Mouse (Mus musculus) left cerebral cortex, postnatal 25 days (tissue): ENCODE data around the gene Dnase1l3. TPM values are rescaled to one million over a fixed set of nuclear protein-coding genes. Genes with fewer than 3 reads are reported as not detected.

Experiments used
- DNase-seq, 2 experiments: peaks; one replicate each; pipeline ENCODE4 v3.0.0; 2022; ENCODE audit warnings: low spot score in 2 of 2, mixed read lengths in 1 of 2
- intact Hi-C: fragments of 180-260 bp; cut with DNase I; formaldehyde crosslinking; loops from one replicate; pipeline ENCODE4 v1.15.1; 2025
- total RNA-seq, 2 experiments: library from RNA; stranded (reverse); gene quantifications; 2 replicates each; pipeline ENCODE4 v1.2.3; 2021

Dnase1l3 gene
- total RNA-seq, result not detected

DNA sequence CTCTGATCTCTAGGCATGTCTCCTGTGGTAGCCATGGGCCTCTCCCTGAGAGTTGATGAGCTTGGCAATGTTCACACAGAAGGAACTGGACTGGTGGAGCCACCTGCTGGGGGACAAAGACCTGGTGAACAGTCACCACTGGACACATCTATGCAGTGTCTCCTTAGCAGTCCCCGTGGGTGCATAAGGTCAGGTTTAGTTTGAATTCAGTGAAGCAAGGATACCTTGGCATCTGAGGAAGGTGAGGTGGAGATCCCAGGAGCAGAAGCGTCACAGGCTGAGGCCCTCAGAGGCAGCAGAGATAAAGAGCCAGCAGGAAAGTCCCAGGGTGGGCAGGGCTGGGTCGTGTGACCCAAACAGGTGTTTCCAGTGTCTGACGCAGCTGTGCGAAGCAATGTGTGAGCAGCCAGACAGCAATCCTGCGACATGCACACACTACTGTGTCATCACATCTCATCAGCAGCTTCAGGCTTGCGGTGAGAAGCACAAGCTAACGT, at the start of gene Dnase1l3:
Gene Dnase1l3, minus strand, starts transcription at position 303 of the 497 bp plus-strand sequence.
- intact Hi-C loops, result no loop called here
- peak in 1 of 2 experiments; percentile 38 for DNase-seq

DNA sequence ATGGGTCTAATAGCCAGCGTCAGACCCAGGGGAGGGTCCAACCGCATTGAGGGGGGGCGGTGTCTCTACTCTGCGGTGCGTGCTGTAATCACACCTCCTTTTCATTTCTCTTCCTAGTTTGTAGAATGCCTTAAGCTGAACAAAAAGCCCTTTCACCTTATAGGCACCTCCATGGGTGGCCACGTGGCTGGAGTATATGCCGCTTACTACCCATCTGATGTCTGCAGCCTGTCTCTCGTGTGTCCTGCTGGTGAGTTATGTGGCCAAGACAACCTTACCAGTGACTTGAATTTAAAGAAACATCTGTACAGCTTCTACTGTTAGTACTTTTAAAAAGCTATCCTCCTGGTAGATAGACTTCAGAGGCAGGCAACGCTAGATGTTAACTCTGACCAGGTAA, 48.2 kb upstream of the Dnase1l3 start:
- intact Hi-C loops, result no loop called here
- no peak for DNase-seq

DNA sequence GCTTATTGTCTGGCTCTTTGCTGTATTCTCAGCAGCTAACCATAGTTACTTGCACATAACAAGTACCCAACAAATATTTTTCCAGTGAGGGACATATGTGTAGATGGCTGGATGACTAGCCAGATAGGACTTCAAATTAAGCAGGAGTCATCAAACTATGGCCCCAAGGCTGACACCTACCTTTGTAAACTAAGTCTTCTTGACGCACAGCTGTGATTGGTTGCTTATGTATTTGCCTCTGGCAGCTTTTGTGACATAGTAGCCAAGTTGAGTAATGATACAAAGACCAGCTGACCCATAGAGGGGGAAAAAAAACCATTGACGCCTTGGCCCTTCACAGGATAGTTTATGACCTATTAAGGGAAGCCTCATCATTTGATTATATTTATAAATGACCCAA, 47.7 kb upstream of the Dnase1l3 start:
- DNase-seq, result no peak
- intact Hi-C loops, result no loop called here

DNA sequence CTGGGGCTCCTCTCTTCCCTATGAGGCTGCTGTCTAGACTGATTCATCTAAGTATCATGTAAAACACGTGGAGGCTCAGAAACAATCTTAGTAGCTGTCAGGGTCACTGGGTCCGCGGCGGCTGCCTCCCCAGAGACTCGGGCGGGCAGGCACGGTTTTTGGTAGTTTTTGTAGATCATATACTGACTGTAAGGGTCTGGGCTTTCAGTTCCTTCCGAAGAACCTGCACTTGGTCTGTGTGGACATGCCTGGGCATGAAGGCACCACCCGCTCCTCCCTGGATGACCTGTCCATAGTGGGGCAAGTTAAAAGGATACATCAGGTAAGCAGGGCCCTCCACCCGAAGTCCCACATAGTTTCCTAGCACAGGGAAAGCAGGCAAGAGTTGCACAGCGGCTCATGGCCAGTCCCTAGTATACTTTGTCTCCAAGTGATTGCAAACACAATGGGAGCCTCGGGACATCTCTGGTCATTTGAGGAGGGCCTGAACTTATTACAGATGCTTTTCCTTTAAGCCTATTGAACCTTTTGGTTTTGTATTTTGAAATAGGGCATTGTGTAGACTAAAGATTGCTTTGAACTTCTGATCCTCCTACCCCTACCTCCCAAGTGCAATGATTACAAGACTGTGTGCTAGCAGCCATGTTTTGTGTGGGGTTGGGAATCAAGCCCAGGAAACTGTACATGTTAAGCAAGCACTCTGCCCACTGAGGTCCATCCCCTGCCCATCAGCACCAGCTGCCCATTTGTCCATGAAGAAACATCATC, 46.7 kb upstream of the Dnase1l3 start:
- intact Hi-C loops, result no loop called here
- no peak for DNase-seq

DNA sequence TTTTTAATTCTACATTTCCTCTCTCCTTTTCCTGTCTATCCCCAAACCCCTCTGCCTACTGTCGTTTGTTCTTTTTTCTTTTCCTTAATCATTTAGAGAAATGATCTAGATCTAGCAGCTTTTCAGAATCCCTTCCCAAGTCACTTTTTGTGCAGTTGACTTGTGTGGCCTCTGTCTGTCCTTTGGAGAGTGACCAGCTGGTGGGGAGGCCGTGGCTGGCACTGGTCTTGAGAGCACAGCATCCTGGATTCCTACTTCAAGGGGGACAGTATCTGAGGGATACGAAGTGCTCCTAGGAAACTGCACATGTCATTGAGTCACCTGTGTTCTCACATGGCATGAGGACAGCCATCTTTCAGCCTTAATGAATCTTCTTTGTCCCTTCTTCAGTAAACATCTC, 45.8 kb upstream of the Dnase1l3 start:
- intact Hi-C loops, result no loop called here
- DNase-seq, result no peak

DNA sequence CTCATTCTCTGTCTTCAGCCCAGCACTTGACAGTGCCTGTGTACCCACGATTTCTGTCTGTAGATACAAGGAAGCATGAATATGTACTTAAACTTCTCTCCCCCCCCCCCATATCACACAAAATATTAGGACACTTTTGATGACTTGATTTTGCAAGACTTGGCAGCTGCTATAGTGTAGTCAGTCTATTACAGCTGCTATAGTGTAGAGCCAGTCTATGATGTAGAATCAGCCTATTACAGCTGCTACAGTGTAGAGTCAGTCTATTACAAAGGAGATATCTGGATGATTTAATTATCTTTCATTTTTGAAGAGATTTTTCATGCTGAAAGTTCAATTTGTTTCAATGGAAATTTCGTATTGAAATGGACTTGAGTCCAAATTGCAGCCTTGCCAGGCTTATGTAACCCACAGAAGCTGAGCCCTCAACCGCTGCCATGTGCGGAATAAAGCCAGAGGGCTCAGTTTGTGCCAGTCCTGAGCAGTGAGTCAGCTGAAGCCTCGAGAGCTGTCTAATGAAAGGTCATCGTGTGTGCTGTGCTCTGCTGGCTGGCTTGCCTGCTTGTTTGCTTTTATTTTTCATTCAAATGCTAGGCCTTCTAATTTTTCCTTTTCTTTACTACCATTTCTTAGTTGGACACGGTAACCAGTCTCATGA, 44.5 kb upstream of the Dnase1l3 start:
- peak; percentile 51 to 68 for DNase-seq
- intact Hi-C loops, result no loop called here

DNA sequence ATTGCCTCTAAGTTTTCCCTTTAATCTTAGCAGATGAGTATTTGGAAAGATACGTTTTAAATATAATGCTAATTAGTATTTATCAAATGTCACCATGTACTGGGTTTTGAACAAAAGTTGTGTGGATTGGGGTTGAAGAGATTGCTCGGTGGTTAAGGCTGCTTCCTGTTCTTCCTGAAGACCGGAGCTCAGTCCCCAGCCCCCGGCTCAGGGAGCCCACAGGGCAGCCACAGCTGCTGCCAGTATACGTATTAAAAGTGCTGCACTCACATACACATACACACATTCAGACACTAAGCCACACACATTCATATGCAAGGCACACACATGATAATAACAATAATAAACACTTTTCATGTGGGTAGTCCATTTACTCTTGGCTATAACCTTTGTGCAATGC, 43.8 kb upstream of the Dnase1l3 start:
- DNase-seq, result no peak
- intact Hi-C loops, result no loop called here

DNA sequence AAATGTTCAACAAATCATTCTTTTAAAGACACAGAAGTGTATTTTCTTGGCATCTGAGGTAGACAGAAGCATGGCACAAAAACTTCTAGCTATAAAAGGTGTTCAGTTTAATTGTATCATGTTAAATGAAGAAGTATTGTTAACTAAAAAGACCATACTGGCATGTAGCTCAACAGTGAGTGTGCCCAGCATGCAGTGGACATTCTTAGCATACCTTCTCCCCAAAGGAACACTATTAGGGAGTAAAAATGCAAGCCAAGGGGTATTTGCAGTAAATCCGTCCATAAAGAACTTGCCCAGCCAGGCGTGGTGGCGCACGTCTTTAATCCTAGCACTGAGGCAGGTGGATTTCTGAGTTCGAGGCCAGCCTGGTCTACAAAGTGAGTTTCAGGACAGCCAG, 42.0 kb upstream of the Dnase1l3 start:
- intact Hi-C loops, result no loop called here
- no peak for DNase-seq

DNA sequence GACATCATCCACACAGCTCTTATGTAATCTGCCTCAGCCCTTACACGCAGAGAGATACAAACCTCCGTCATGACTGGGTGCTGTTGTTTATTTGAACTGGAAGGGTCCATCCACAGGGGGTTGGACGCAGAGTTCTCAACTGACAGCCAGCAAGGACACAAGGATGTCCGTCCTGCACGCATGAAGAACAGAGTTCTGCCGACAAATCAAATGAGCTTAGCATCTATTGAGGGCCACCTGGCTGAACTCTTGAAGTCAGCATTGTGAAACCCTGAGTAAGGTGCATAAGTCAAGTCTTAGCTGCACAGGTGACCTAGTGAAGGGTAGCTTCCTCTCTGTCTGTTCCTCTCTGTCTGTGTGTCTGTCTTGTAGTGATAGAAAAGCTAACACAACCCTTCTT, 41.6 kb upstream of the Dnase1l3 start:
- intact Hi-C loops, result no loop called here
- DNase-seq, result no peak

DNA sequence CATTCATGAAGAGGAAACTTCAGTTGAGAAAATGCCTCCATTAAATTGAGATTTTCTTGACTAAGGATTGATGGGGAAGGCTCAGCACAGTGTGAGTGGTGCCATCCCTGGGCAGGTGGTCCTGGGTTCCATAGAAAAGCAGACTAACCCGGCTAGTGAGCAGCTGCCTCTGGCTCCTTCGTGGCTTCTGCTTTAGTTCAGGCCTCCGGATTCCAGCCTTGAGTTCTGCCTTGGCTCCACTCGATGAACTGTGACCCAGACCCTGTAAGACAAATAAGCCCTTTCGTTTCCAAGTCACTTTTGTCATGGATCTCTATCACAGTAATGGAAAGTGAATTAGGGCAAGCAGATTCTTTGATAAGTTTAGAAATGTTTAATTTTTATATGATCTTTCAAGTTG, 40.2 kb upstream of the Dnase1l3 start:
- intact Hi-C loops, result no loop called here
- DNase-seq, result no peak

DNA sequence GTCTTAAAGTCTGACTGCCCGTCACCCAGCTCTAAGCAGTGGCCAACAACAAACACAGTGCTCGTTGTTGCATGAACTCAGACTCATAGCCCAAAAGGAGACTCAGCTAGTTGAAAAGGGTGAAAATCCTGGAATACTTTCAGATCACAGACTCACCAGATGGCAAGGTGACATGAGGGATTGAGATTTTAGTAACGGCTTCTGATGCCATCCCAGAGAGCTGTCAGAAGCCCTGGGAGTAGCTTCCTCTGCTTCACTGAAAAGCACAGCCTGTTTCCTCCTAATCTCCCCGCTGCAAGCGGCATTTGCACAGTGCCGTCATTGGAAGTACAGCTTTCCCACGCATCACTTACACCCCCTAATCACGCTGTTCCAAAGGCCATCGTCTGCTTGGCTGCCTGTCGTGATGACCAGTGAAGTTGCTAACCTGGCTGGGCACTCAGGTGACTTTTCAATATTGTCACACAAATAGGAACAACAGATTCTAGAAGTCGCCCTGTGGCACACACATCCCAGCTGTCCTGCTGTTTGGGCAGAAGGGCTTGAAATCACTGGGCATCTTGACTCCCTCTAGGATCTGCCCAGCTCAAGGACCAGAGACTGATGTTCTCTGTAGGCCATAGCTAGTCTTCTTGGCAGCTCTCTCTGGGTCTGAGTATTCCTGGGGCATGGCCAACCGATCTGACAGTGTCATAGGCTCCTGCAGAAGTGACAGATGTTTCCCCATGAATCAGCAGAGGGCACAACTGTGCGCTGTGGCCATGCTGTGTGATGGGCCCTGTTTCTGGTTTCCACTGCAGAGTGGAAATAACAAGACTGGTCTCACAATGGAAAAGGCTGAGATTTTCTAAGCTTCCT, 37.9 kb upstream of the Dnase1l3 start:
- intact Hi-C loops, result loop anchor here (2.0 kb wide), 1 partner anchor 30 kb away; the partner anchor contains the start of gene Abhd6
- DNase-seq, result peak; percentile 41 to 77

DNA sequence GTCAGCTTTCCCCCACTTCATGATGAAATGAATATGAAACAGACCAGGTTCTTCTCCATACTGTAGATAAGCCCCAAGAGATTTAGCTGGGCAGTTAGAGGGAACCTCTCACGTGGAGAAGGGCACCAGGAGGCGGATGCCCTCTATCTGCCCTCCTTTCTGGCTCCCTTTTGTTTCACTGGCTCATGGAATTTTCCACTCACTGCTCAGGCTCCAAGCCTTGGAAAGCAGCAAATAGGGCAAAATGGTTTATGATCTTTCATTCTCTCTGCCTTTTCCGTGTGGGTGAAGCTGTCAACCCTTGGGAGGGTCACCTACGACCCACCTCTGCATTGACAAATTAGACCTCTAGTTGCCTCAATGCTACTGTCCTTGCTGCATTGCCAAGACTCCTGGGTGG, 36.2 kb upstream of the Dnase1l3 start:
- peak in 1 of 2 experiments; percentile 24 for DNase-seq
- intact Hi-C loops, result no loop called here

DNA sequence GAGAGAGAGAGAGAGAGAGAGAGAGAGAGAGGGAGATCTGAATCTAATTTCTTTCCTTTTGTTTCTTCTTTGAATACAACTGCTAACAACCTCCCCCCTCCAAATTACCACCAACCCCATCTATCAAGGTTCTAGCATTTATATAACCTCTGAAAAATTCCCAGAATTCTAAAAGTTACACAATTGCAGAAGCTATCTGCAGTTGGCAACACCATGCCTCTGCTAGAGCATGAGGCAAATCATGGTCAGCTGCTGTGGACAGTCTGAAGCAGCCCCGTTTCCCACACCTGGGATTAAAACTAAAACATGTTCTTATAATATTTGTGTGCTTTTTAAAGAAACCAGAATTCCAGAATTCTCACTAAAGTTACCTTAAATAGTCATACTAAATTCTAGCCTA, 35.4 kb upstream of the Dnase1l3 start:
- intact Hi-C loops, result no loop called here
- no peak for DNase-seq

DNA sequence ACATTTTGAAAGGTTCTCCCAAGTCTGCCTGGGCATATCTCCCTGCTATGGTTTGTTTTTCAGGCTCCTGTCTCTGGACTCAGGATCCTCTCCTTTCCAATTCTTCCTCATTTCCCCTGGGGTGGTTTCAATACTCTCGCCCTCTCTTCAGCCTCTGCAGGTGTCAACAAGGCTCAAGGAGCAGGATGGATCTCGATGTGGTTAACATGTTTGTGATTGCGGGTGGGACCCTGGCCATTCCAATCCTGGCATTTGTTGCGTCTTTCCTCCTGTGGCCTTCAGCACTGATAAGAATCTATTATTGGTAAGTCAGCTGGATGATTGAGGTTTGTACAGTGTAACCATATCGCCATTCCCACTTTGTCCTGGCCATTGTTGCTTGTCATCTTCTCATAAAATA, 33.7 kb upstream of the Dnase1l3 start:
- no peak for DNase-seq
- intact Hi-C loops, result no loop called here

DNA sequence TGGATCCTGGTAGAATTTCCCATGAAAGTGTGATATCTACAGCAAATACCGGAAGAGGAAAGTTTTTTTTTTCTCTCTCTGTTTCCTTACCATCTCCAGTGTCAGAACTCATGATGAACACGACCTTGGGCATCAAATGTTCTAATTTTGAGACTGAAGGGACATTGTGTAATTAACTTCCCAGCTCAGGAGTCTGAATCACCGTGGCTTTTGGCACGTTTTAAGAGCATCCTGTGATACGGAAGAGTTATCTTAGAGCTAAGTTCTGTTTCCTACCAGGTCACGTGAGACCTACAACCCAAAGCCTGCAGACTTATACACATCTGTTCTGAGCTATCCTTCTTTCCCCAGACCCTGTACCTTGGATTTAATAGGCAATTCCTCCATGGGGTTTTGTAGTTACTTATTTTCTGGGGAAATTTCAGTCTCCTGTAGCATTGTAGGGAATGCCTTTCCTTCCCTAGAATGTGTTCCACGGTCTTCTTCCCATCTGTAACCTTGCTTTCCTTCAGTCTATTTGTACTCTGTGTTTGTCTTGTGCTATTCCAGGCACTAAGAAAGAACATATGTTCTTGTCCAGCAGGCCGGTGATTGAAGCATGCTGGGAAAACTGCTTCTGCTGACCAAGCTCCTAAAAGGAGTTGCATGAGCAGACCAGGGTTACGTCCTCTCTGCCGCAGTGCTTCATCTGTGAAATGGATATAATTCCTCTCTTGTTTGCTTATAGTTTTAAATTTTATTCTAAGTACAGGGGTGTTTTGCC, 32.6 kb upstream of the Dnase1l3 start:
- intact Hi-C loops, result no loop called here
- peak in 1 of 2 experiments; percentile 42 for DNase-seq

DNA sequence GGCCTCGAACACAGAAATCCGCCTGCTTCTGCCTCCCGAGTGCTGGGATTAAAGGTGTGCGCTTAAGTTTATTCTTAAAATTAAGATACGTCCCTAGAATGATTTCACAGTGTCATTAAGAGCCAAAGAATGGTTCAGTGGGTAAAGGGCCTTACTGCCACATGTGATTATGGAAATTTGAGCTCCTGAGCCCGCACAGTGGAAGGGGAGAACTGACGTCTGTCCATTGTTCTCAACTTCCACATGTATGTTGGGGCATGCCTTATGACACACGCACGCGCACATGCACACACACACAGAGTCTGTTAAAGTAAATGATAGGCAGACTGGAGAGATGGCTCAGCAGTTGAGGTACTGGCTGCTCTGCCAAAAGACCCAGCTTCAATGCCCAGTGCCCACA, 30.6 kb upstream of the Dnase1l3 start:
- DNase-seq, result no peak
- intact Hi-C loops, result no loop called here

DNA sequence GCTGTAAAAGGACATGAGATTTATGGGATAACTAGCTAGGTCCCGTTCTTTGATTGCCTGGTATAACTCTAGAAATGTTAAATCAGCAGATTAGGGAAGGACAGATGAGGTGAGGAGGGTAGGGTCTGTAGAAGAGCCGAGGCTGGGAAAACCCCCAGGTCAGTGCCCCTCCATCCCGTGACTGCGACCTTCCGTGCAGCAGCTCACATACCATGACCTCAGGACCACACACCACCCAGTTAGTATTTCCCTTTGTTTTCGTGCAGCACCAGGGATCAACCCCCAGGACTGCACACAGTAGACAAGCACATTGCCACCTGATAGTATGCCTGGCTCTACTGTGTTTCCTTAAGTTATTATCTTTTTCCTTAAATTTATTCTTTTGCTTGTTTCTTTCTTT, 30.1 kb upstream of the Dnase1l3 start:
- intact Hi-C loops, result no loop called here
- DNase-seq, result no peak

DNA sequence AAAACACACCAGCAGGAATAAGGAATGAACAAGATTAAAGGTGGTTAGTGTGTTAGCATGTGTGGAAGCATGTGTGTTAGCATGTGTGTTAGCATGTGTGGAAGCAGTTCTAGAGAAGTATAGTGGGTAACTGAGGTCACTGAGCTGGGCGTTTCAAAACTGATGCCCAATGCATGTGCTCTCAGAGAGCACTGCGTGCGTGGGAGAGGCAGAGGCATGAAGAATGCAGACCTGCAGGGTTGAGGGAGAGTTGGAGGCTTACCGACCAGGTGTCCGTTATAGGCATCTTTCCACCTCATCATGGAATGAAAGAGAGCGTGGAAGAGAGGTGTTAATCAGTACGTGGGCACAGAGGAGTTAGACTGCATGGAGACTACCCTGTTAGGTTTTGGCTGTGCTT, 26.2 kb upstream of the Dnase1l3 start:
- intact Hi-C loops, result no loop called here
- no peak for DNase-seq

DNA sequence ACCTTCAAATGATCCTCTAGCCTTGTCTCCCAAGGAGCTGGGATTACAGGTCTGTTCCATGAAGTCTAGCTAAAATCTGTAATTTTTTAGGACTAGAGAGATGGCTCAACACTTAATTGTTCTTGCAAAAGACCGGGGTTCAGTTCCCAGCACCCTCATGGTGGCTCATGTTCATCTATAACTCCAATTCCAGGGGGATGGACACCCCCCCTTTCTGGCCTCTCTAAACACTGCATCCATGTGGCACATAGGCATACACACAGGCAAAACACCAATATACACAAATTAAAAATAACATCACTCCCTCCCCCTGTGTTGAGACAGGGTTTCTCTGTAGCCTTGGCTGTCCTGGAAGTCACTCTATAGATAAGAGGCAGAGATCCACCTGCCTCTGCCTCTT, 25.6 kb upstream of the Dnase1l3 start:
- no peak for DNase-seq
- intact Hi-C loops, result no loop called here

DNA sequence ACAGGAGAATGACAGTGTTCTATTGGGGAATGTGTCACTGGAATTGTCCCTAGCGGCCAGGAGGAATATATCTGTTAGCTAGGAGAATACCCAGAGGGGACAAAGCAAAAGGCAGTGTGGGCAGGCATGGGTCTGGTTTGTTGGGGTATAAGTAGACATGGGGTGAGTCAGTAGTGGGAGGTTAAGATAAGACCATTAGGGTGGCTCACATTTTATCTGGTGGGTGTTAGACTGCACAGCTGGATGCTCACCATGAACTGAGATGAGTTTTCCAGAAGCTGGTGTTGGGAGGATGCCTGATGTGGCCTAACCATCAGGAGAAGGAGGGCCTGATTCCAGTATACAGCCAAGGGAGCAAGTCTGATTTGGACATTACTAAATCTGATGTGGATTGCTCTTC, 22.6 kb upstream of the Dnase1l3 start:
- intact Hi-C loops, result no loop called here
- DNase-seq, result no peak
